Mouse (Mus musculus) fibroblast of lung, adult 2 months (primary cell): ENCODE measurements around the gene Pmf1.

Source experiments
- DNase-seq: peaks from one replicate; pipeline ENCODE4 v3.0.0-alpha.2; 2011; ENCODE audit warnings: low read depth

Gene Pmf1

DNA sequence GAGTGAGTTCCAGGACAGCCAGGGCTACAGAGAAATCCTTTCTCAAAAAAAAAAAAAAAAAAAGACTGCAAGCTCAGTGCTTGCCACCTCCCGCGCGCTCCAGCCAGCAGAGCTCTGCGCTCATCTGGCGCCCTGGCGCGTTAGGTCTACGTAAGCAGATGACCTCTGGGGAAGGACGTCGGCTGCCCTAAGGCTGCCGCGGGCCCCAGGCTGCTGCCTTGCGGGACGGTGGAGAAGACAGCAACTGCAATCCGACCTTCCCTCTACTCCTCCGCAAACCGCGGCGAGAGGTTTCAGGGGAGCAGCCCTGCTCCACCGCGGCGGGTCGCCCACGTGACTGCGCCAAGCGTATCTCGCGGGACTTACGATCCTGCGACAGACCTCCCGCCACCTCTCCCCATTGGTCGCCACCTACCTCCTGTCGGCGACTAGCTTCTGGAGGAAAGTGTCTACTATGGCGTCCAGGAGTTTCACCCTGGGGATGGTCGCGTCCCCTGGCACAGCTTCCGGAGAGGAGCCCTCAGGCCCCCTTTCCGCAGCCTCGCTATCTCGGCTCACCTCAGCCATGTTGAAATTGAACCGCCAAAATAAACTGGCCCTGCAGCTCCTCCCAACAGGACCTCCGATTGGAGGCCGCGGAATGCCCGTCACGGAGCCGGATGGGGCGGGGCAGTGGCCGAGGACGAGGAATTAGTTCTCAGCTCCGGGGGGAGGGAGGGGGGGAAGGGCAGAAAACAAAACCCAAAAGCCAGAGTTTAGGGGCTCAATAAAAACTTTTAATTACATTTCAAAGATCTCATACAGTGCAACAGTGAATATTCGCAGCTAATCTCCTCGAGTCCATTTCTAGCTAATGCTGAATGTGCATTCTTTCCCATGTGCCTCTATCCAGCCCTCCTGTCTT lies at the start of gene Pmf1:
Gene Pmf1 (minus strand): TSS at position 591 of the 904 bp plus-strand sequence.
- DNase-seq: peak; percentile 90

- no peak for DNase-seq
Measured at GRCm38 (mm10) chr3:88458778-88459219, 48.7 kb upstream of the Pmf1 start.

DNA sequence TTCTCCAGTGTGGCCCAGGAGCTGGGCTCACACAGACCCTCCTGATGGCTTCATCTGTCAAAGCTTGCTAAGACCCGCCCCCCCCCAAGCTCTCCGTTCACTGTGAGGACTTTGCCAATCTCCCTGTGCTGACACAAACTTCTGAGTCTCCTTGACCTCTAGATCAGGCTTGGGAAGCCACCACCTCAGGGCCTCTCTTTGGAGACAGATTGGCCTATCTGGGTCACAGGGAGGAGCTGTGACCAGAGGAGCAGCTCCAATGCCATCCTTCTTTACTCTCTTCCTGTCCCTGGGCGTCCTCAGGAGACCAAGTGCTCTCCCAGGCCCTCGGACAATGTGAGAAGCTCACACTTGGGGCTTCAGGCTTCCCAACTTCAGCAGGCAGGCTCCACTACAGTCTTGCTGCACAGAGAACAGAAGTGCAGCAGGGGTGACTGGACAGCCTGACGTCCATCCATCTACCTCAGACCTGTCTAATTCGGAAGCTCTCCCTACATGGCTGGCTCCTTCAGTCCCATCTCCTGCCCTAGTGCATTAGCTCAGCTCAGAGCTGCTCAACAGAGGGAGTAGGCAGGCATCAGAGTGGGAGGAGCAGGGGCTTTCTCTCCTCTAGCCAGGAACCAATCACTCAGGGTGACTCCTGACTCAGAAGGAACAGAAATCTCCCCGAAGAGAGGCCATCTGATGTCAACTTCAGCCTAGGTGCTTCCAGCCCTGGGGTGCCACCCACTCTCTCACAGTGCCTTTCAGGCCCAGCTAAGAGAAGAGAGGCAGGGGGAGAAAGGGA lies 46.8 kb upstream of the Pmf1 start:
- no peak for DNase-seq

DNA sequence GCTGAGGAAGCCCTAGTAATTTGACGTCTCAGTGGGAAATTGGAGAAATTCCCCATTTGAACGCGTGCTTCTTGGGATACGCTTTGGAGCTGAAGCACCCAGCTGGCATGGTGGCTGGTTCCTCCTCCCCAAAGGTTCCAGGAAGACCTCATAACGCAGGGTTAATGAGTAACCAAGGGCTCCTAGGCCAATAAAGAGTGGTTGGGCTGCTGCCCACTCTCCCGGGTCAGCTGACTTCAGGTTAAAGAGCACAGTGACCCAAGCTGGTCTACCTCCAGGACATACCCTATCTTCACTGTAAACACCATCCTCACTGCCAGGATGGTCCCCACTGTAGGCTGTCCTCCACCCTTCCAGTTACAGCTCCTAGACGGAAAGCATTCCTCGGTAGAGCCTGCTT lies 46.2 kb upstream of the Pmf1 start:
- DNase-seq: no peak

DNA sequence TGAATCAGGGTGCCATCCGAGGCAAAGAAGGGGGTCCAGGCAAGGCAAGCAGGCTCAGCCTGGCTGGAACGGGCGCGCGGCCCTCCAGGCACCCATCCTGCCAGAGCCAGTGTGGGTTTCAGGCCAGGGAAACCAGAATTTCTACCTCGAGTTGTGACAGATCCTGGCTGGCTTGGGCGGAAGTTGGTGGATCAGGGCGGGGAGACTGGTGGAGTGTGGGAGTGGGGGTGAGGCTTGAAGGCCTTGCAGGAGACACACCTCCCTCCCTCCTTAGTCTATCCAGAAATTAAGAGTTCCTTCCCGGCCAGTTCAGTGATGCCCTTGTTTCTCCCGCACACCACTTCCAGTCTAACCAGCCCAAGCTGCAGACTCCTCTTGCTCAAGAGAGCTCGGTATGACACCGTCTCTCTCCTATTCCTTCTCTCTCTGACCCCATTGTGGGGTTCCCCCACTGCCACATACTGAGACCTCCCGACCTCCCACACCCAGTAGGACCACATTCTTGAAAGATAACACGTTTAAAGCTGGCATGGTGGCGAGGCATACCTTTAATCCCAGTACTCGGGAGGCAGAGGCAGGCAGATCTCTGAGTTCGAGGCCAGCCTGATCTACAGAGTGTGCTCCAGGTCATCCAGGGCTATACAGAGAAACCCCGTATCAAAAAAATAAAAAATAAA lies 45.6 kb upstream of the Pmf1 start:
- DNase-seq: no peak

GRCm38 (mm10) chr3:88454762-88455587 lies 44.8 kb upstream of the Pmf1 start:
- DNase-seq: no peak

GRCm38 (mm10) chr3:88453986-88454385 lies 43.9 kb upstream of the Pmf1 start:
- DNase-seq: no peak

DNA sequence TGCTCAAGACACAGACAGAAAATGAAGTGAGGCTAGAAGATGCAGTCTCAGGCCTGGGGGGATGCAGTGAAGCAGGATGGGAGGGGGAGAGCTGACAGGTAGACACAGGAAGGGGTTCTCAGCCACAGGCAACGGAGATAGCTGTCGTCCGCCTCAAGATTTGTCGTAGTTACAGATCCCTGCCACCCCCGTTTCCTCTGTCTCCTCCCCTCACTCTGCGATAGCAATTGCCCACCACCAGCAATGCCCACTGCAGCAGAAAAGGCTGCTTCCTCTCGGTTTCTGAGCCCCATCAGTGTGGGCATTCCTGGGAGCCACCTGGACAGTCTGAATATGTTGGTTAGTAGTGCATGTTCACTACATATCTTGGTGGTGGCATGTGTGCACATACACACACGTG lies 43.2 kb upstream of the Pmf1 start:
- DNase-seq: no peak

DNA sequence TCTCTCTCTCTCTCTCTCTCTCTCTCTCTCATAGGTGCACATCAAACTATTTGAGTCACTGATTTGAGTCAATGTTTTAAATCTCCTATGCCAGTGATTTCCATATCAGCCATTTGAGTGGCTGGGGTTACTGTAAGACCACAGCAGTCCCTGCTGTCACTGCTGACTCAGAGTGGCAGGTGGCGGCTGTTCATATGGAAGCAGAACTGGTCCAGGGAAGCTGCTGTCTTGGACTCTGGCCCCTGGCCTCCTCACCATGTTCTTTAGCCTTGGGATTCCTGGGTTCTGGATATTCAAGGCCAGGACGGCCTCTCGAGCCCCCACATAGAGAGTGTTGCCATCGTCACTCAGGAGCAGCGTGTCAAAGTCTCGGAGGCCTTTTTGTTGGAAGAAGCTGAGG lies 42.6 kb upstream of the Pmf1 start:
- DNase-seq: no peak

DNA sequence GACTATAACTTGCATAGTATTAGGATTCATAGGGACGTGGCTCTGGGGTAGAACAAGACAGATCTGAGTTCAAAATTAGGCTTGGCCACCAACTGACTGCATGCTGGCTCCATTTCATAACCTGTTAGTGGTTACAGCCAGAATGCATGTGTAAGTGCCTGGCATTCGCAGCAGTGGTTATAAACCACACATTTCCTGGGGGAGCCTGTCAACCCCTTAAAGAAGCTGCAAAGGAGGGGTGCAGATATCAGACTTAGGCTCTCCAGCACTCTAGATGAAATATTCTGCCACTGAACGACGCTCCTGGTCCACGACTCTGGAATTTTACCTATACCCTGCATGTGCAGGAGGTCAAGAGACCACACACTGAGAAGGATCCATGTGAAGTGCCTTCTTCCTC lies 42.1 kb upstream of the Pmf1 start:
- DNase-seq: no peak

- DNase-seq: no peak
Measured at GRCm38 (mm10) chr3:88450379-88451131, 40.4 kb upstream of the Pmf1 start.

- DNase-seq: no peak
Measured at GRCm38 (mm10) chr3:88449395-88450023, 39.4 kb upstream of the Pmf1 start.

DNA sequence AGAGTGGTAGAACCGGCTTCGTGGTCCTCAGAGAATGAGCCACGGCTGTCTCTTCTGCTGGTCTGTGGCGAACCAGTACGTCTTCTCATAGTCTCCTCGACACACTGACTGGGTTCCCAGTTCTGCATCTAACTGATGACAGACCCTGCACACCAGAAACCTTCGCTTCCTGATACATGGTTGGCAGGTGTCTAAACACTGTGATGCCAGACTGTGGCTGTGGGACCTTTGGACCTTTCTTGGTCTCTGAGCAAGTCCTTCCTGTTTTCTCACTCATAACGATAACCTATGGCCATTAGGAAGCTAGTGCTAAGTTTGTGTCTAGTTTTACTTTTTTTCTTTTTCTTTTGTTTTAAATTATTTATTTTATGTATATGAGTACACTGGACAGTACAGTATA lies 38.3 kb upstream of the Pmf1 start:
- no peak for DNase-seq

DNA sequence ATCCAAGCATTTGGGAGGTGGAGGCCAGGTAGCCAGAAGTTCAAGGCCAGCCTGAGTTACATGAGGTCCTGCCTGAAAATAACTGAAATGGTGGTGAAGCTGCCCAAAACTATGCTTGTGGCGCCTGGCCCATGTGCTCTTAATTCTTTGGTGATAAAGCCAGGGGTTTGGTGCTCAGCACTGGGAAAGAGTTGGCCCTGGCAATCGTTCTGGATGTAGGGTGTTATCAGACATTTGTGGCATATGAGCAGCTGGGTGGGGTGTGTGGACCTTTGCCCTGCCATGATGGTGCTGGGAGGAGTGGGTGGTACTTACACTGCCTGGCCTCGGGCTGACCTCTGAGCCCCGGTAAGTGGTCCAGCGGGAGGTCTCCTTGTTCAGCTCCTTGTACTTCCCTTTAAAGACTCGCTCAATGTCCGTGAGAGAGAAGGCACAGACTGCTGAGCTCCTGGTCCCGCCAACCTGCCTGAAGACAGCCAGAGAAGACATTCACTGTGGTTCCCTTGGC lies 37.6 kb upstream of the Pmf1 start:
- DNase-seq: no peak

DNA sequence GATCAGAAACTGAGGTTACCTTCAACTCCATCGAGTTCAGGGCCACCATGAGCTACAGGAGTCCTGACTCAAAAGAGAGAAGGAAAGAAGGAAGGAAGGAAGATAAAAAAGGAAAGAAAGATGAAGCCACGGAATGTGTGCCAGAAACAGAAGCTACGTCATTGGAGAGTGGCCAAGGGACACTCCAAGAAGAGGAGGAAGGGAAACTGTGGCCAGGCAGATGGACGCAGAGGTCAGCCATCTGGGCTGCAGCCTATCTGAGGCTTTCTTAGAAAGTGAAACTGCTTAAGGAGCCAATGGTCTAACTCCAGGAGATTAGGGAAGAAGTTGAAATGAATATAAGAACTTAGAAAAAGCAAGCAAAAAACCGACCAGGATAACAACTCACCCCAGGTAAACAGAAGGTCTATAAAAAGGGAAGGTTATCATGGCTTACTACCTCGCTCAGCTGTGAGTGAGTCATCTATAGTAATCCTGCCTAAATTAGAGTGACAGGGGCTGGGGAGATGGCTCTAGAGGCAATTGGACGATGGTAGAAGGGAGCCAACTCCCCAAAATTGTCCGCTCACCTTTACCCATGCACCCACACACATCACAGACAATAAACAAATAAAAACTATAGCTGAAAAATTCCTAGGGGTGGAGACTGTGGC lies 36.5 kb upstream of the Pmf1 start:
- DNase-seq: no peak

DNA sequence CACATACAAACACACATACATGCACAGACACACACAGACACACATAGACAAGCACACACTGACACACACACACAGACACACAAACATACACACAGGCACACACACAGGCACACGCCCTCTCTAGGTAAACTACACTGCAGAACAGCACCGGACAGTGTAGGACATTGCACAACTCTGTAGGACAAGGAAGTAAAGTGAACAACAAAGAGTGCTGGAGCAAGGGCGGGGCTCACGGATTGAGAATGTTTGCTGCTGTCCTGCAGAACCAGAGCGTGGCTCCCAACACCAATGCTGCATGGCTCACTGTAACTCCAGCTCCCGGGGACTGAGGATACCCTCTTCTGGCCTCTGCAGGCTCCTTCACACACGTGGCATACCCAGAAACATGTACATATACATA lies 32.8 kb upstream of the Pmf1 start:
- no peak for DNase-seq

- DNase-seq: no peak
Measured at GRCm38 (mm10) chr3:88442488-88442887, 32.4 kb upstream of the Pmf1 start.

GRCm38 (mm10) chr3:88440500-88441381 lies 30.6 kb upstream of the Pmf1 start:
- DNase-seq: no peak

DNA sequence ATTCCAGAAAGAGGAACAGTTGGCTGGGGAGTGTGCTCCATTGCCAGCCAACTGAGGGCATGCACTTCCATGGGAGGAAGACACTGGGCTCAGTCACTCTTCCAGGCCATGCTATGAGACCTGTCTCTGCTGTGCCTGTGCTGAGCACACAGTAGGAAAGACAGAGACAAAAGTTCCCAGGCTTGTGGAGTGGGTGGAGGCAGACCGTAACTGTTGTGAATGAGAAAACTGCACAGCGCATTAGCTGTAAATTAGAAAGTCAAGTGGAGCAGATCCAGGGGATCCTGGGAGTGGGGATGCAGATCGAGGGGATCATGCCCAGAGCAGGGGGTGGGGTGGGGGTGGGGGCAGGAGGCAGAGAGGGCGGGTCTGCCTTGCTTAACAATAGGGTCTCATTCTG lies 29.5 kb upstream of the Pmf1 start:
- no peak for DNase-seq
